Mouse (Mus musculus) kidney, embryonic 15.5 days (tissue): ENCODE results near the gene Scn1b. TPM values are rescaled to one million over a fixed set of nuclear protein-coding genes. Genes with fewer than 3 reads are reported as not detected.

ENCODE experiments used
- ATAC-seq: fragments of 200-750 bp; cut with Nextera tagmentation; replicated peaks from 2 replicates; pipeline ENCODE4 v1.8.0; 2017; ENCODE audit warnings: moderate TSS enrichment; ENCODE audit not compliant: low FRiP score
- H3K27ac ChIP-seq: fragments of 300-500 bp; sonication (generic); 2 replicates; pipeline ENCODE4 v1.5.1; 2015; ENCODE audit warnings: mild to moderate bottlenecking, inconsistent platforms
- H3K27me3 ChIP-seq: fragments of 300-500 bp; sonication (generic); 2 replicates; pipeline ENCODE4 v1.6.1; 2015; ENCODE audit warnings: inconsistent platforms
- H3K36me3 ChIP-seq: fragments of 300-500 bp; sonication (generic); 2 replicates; pipeline ENCODE4 v1.6.1; 2015; ENCODE audit warnings: inconsistent platforms
- H3K4me1 ChIP-seq: fragments of 300-500 bp; sonication (generic); 2 replicates; pipeline ENCODE4 v1.6.1; 2015; ENCODE audit warnings: inconsistent platforms
- H3K4me2 ChIP-seq: fragments of 300-500 bp; sonication (generic); 2 replicates; pipeline ENCODE4 v1.6.1; 2015; ENCODE audit warnings: moderate library complexity, mild to moderate bottlenecking, inconsistent platforms
- H3K4me3 ChIP-seq: fragments of 300-500 bp; sonication (generic); replicated peaks from 2 replicates; pipeline ENCODE4 v1.5.1; 2015; ENCODE audit warnings: mild to moderate bottlenecking, inconsistent platforms
- H3K9ac ChIP-seq: fragments of 300-500 bp; sonication (generic); 2 replicates; pipeline ENCODE4 v1.6.1; 2015; ENCODE audit warnings: mild to moderate bottlenecking, inconsistent platforms
- H3K9me3 ChIP-seq: fragments of 300-500 bp; sonication (generic); replicated peaks from 2 replicates; pipeline ENCODE4 v1.6.1; 2016; ENCODE audit warnings: inconsistent platforms
- WGBS: fragments of 180-500 bp; shearing (Covaris S2); methylation state at CpG from one replicate; pipeline ENCODE4 v1.1.7; 2015; ENCODE audit warnings: mixed read lengths; 5-methylcytosine and 5-hydroxymethylcytosine counted together
- polyA plus RNA-seq: library from polyadenylated mRNA; unstranded; fragments of >200 nt; fragmentation: Nextera tagmentation; extraction: Ambion mirVana; gene quantifications from 2 replicates; pipeline ENCODE4 v1.2.1, GENCODE M21; 2015

Scn1b gene
- polyA plus RNA-seq, 1 experiment from 2014 or later: 1.4 TPM

DNA sequence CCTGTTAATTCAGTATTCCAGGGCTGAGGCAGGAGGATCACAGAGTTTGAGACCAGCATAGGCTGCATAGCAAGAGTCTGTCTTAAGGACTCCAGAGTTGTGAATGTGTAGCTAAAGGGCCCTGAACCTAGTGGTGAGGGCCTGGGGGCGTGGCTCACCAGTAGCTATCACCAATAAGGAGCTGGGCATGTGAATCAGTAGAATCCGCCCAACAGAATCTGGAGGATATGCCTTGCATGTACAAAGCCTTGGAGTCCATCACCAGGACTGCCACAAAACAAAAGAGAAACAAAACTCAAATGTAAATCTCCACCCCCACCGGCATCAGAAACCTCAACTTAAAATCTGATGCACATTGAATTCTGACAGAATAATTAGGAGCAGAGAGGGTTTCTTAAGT, 21.3 kb upstream of the Scn1b start:
- H3K9ac ChIP-seq: 0 out of 2 replicates have a peak overlapping the region, but pooled peaks have one; percentile 15
- no peaks in the 10 kb centered on the region for H3K9me3 ChIP-seq
- H3K27me3 ChIP-seq: no peaks in the 10 kb centered on the region
- H3K4me1 ChIP-seq: peaks cover 51% of the 10 kb centered on the region
- 77% methylated on average over 3 of the region's 3 CpGs for WGBS
- H3K36me3 ChIP-seq: peaks cover 11% of the 10 kb centered on the region
- H3K4me3 ChIP-seq: peak overlapping the region; percentile 93; the same call in 1 of the 2 replicates
- H3K4me2 ChIP-seq: peak overlapping the region; percentile 61
- ATAC-seq: no peak
- H3K27ac ChIP-seq: peak overlapping the region; percentile 94; the same call in 1 of the 2 replicates

DNA sequence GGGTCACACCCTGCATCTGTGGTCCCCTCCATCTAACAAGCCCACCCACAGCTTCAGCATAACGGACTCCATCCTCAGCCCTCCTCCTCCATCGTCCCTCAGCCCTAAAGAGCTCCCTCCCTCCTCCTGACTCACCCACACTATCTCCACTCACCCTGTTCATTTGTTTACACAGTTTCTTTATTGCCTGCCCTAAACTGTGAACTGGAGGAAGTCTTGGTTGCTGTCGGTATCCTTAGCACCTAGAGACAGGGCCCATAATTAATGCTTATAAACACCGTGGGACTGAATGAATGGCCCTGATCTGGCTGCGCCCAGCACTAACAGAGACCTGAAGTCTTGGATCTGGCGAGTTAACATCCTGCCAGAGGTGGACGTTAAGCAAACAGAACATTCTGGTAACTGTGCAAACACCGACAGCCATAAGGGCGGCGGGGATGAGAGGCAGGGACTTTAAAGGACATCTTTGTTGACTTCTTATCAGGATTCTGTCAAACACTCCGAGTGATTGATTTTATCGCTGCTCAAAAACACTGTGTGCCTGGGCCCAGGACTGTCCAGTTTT, 18.9 kb upstream of the Scn1b start:
- Histone ChIP-seq H3K4me1 (peaks cover 38% of the 10 kb centered on the region), H3K9ac (no peak overlapping the region), H3K9me3 (no peaks in the 10 kb centered on the region), H3K27me3 (no peaks in the 10 kb centered on the region), H3K4me2 (no peak overlapping the region), H3K36me3 (peaks cover 35% of the 10 kb centered on the region), H3K27ac (no peak overlapping the region), H3K4me3 (no peak overlapping the region)
- ATAC-seq: no peak
- WGBS: 25% methylated on average over 12 of the region's 12 CpGs

DNA sequence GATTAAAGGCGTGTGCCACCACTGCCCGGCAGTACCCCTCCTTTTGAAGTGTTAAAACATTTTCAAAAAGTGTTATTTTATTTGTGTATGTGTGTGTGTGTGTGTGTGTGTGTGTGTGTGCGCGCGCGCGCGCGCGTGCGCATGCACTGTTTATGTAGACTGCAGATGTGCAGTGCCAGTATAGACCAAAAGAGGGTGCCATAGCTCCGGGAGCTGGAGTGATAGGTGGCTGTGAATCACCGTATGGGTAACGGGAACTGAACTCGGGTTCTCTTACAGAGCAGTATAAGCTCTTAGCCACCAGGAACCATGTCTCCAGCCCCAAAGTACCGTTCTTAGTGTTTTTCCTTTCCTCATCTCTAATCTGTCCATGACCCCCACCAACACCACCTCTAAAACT, 18.1 kb upstream of the Scn1b start:
- ATAC-seq: no peak
- Histone ChIP-seq H3K27ac (no peak overlapping the region), H3K4me1 (peaks cover 36% of the 10 kb centered on the region), H3K9me3 (no peaks in the 10 kb centered on the region), H3K9ac (no peak overlapping the region), H3K4me3 (no peak overlapping the region), H3K27me3 (no peaks in the 10 kb centered on the region), H3K4me2 (no peak overlapping the region), H3K36me3 (peaks cover 43% of the 10 kb centered on the region)
- 98% methylated on average over 16 of the region's 16 CpGs for WGBS

DNA sequence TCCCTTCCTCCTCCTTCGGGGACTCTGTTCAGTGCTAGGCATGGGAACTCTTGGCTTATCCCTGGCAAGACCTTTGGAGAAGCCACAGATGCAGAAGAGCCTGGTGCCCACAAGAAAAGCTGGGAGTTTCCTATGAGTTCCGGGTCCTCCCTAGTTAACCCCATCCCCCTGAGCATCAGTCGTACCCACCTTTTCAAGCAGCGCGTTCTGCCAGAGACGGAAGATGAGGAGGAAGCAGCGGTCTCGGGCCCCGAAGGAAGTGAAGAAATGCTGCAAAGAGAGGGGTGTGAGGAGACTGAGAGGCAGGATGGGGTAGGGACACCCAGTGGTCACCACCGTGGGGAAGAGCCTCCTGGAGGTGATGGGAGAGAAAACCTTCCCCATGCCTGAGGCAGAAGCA, 14.1 kb upstream of the Scn1b start:
- H3K27ac ChIP-seq: no peak overlapping the region
- ATAC-seq: no peak
- H3K4me1 ChIP-seq: peaks cover 4% of the 10 kb centered on the region

DNA sequence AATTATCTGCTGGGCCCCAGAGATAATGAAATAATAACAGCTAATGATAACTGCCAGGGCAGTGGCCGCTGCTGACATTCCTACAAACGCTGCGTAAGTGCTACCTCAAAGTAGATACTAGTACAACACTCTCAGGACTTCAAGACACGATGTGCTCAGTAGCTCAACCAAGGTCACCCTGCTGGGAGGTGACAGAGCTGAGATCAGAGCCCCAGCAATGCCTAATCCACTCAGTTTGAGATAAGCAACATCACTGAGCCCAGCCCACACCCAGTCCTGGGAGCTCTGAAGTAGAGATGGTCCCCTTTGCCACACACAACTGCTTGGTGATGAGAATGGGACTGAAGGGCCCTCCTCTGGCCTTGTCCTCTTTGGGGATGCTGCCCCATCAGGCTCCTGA, 13.5 kb upstream of the Scn1b start:
- H3K9me3 ChIP-seq: no peaks in the 10 kb centered on the region
- ATAC-seq: no peak
- no peak overlapping the region for H3K4me2 ChIP-seq
- peaks cover 89% of the 10 kb centered on the region for H3K36me3 ChIP-seq
- WGBS: 88% methylated on average over 4 of the region's 4 CpGs
- H3K4me3 ChIP-seq: no peak overlapping the region
- H3K4me1 ChIP-seq: no peaks in the 10 kb centered on the region
- H3K27ac ChIP-seq: no peak overlapping the region
- H3K27me3 ChIP-seq: no peaks in the 10 kb centered on the region
- no peak overlapping the region for H3K9ac ChIP-seq

More for the DNA sequence above, 14.1 kb upstream of the Scn1b start:
- Histone ChIP-seq H3K4me3 (no peak overlapping the region), H3K9me3 (no peaks in the 10 kb centered on the region), H3K4me2 (no peak overlapping the region), H3K27me3 (no peaks in the 10 kb centered on the region), H3K9ac (no peak overlapping the region), H3K36me3 (peaks cover 83% of the 10 kb centered on the region)
- 91% methylated on average over 10 of the region's 10 CpGs for WGBS

DNA sequence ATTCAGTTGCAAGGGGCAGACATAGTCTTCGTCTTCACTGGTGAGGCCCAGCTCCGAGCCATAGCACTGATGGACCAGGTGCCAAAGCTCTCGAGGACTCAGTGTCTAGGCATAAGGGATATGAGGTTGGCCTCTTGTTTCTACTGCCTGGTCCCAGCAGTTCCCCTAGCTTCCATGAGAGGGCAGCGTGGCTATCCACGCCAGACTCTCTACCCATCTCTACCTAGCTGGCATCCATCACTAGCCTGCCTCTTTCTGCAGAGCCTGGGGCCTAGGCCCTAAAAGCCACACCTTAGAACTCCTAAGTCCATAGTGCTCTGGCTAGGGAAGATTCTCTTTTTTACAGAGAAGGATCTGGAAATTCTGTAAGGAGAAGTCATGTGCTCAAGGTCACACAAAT, 13.0 kb upstream of the Scn1b start:
- WGBS: 63% methylated on average over 5 of the region's 5 CpGs
- H3K36me3 ChIP-seq: peaks cover 89% of the 10 kb centered on the region

DNA sequence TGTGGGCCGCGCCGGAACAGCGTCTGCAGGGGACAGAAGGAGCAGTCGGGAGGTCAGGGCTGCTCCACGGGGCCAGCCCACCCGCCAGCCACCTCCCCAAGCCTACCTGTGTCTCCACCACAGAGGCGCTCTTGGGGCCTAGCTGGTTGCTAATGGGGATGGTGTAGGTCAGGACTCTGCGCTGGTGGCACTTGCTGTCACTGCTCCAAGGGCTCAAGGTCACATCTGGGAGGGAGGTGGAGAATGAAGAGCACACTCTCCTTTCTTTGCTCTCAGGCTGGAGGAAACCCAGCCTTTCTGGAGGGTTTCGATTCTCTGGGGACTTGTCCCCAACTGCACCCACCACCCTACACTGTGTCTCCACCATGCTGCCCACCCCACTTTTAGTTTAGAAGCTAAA, 8.9 kb upstream of the Scn1b start:
- Histone ChIP-seq H3K27me3 (no peaks in the 10 kb centered on the region), H3K9me3 (no peaks in the 10 kb centered on the region), H3K36me3 (peaks cover 100% of the 10 kb centered on the region), H3K9ac (no peak overlapping the region), H3K4me3 (no peak overlapping the region), H3K4me1 (no peaks in the 10 kb centered on the region), H3K27ac (no peak overlapping the region), H3K4me2 (no peak overlapping the region)
- ATAC-seq: no peak
- WGBS: 89% methylated on average over 10 of the region's 10 CpGs

More for the DNA sequence above, 13.0 kb upstream of the Scn1b start:
- H3K27ac ChIP-seq: no peak overlapping the region
- H3K4me3 ChIP-seq: no peak overlapping the region
- H3K27me3 ChIP-seq: no peaks in the 10 kb centered on the region
- no peak for ATAC-seq
- H3K4me2 ChIP-seq: no peak overlapping the region
- no peak overlapping the region for H3K9ac ChIP-seq
- no peaks in the 10 kb centered on the region for H3K4me1 ChIP-seq
- no peaks in the 10 kb centered on the region for H3K9me3 ChIP-seq

DNA sequence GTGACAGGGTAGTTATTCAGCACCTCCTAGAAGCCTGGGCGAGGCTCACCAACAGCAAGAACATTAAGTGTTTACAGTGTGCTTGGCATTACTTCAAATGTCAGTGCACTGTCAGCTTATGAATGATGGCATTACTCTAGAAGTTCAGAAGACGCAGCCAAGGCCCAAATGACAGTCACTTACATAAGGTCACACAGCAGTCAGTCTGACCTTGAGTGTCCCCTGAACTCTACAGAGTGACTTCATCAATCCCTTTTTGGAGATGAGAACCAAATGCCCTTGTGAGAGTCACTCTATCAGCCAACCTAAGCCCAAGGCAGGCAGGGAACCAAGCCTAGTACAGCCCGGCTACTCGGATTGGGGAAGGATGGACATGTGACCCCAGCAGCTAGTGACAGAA, 5.1 kb upstream of the Scn1b start:
- peaks cover 87% of the 10 kb centered on the region for H3K36me3 ChIP-seq
- no peak overlapping the region for H3K27ac ChIP-seq
- peaks cover 8% of the 10 kb centered on the region for H3K4me1 ChIP-seq
- H3K27me3 ChIP-seq: peaks cover 16% of the 10 kb centered on the region
- no peak overlapping the region for H3K4me3 ChIP-seq
- H3K9ac ChIP-seq: no peak overlapping the region
- 91% methylated on average over 4 of the region's 4 CpGs for whole genome bisulfite sequencing
- no peak overlapping the region for H3K4me2 ChIP-seq
- ATAC-seq: no peak
- H3K9me3 ChIP-seq: no peaks in the 10 kb centered on the region

DNA sequence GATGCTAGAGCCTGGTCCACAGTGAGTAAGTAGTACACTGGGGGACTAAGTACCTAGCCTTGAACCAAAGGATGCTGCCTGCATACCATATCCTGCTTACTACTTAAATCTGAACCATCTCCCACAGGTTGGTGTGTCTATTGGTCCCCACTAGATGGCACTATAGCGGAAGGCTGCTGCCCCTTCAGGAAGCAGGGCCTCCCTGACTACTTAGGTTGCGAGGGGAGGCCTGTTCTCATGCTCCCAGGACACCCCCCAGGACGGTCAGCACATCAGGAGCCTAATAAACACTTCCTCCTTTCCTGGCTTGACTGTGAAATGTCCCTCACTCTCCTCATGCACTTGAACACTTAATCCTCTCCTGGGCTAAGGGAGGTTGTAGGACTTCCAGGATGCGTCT, 4.0 kb upstream of the Scn1b start:
- no peak overlapping the region for H3K9ac ChIP-seq
- no peak overlapping the region for H3K4me3 ChIP-seq
- peaks cover 77% of the 10 kb centered on the region for H3K36me3 ChIP-seq
- H3K4me1 ChIP-seq: peaks cover 17% of the 10 kb centered on the region
- no peaks in the 10 kb centered on the region for H3K9me3 ChIP-seq
- no peak; the same call in 1 of the 2 replicates for ATAC-seq
- WGBS: 29% methylated on average over 4 of the region's 4 CpGs
- H3K4me2 ChIP-seq: no peak overlapping the region
- no peak overlapping the region for H3K27ac ChIP-seq
- H3K27me3 ChIP-seq: peaks cover 26% of the 10 kb centered on the region

DNA sequence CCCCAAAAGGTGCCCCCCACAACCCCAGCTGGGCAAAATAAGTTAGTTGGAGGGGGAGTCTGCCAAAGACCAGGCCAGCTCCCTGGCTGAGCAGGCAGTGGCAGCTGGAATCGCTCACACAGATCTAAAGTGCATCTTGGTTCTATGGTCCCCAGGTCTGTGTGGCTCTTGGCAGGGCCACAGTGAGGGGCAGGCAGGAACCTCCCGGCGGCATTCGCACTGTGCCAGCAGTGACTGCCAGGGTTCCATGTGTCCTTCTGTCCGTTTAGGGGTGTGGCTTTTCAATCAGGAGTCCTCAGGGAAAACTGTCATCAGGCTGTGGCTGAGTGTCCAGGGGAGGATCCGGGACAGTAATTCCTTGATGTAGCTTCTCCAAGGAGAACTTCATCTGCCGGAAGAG, 3.4 kb upstream of the Scn1b start:
- Histone ChIP-seq H3K4me1 (peaks cover 18% of the 10 kb centered on the region), H3K27ac (no peak overlapping the region), H3K4me3 (no peak overlapping the region), H3K9ac (no peak overlapping the region), H3K36me3 (peaks cover 71% of the 10 kb centered on the region), H3K9me3 (no peaks in the 10 kb centered on the region), H3K4me2 (no peak overlapping the region), H3K27me3 (peaks cover 33% of the 10 kb centered on the region)
- WGBS: 97% methylated on average over 7 of the region's 7 CpGs
- ATAC-seq: no peak

DNA sequence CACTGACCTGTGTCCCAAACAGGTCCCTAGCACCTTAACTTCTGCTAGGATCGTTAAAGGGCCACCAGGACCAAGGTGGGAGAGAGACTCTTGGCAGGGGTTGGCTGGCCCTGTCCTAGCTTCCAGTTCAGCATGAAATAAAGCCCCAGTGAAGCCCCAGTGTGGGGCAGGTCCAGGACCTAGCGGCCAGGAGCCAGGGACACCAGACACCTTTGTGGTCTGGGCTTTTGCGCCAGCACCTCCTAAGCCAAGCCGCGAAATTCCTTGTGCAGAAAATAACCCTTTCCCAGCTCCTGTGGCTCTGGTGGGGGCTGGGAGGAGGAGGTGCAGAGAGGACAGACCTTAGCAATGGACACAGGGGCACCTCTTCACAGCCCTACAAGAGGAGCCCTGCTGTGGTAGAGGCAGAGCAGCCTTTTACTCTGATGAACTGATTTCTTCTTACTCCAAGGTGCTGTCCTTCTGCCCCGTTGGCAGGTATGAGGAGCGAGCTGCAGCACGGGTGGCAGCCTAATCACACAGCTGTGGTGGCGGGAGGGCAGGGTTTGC, 1.4 kb upstream of the Scn1b start:
- Histone ChIP-seq H3K9ac (no peak overlapping the region), H3K4me1 (peaks cover 18% of the 10 kb centered on the region), H3K4me2 (no peak overlapping the region), H3K9me3 (no peaks in the 10 kb centered on the region), H3K27ac (no peak overlapping the region), H3K36me3 (peaks cover 51% of the 10 kb centered on the region), H3K27me3 (peaks cover 42% of the 10 kb centered on the region), H3K4me3 (no peak overlapping the region)
- ATAC-seq: no peak
- WGBS: 57% methylated on average over 9 of the region's 9 CpGs

DNA sequence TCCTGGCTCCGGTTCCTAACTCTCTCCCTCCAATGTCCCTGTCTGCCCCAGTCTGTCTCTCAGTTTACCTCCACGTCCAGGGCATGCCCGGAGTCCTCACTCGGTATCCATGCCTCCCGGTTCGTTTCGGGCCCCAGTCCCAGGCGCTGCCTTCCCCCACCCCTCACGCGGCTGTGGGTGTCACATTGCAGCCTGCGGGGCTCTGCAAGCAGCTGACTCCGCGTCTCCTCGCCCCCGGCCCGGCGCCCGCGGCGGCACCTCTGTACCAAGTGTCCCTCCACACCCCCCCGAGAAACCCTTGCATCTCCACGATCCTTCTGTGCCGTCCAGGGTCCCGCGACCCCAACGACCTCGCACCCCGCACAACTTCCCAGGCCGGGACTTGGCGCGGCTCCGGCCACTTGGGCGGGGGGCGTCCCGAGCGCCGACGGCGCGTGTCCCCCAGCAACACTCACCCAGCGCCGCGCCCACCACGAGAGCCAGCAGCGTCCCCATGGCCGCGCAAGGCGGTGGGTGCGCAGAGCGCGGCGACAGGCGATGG, 522 bp downstream of the Scn1b start:
- ATAC-seq: 0 out of 2 replicates have a peak, but pooled peaks have one; percentile 10
- under 1% methylated on average over 53 of the region's 53 CpGs for WGBS
- H3K27ac ChIP-seq: no peak overlapping the region
- no peaks in the 10 kb centered on the region for H3K9me3 ChIP-seq
- H3K9ac ChIP-seq: peak overlapping the region; percentile 49
- H3K4me3 ChIP-seq: peak overlapping the region; percentile 61
- peaks cover 32% of the 10 kb centered on the region for H3K36me3 ChIP-seq
- peak overlapping the region; percentile 99 for H3K4me2 ChIP-seq
- H3K4me1 ChIP-seq: peaks cover 18% of the 10 kb centered on the region
- H3K27me3 ChIP-seq: peaks cover 42% of the 10 kb centered on the region
